Mouse (Mus musculus): ENCODE data around the gene Abraxas2. TPM values are rescaled to one million over a fixed set of nuclear protein-coding genes. Genes with fewer than 3 reads are reported as not detected.

The Abraxas2 gene
- polyA plus RNA-seq, 1 experiment from 2014 or later, result 31.1 TPM

DNA sequence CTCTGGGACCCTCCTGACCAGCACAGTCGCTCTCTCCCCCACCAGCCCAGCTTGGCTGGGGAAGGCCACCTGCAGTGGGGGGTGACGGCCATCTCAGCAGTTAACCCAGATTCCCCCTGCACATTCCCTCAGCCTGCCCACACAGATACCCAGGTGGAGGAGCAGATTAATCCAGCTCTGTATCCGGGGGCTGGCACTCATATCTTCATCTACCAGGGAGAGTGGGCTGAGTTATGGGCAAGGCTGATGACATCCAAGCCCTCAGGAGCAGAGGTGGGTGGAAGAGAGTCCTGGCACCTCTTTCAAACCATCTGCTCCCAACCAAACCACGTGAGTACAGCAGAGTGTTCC is 33.3 kb downstream of the Abraxas2 start:
- Histone ChIP-seq H3K36me3 (ENCODE audit: insufficient read depth, low read length) (no peaks in the 10 kb centered on the region), H3K4me3 (replicated peaks; ENCODE audit: low read depth, low read length) (no peak overlapping the region), H3K4me2 (ENCODE audit: low read length) (no peak overlapping the region), H3K9me3 (replicated peaks; ENCODE audit: low read length) (no peaks in the 10 kb centered on the region), H3K27ac (no peak overlapping the region), H3K27me3 (ENCODE audit: insufficient read depth, low read length) (no peaks in the 10 kb centered on the region), H3K9ac (ENCODE audit: low read depth, low read length) (no peak overlapping the region), H3K4me1 (replicated peaks; ENCODE audit: insufficient read depth, low read length) (no peaks in the 10 kb centered on the region)
- ATAC-seq (replicated peaks; ENCODE audit: low FRiP score, low read depth) (no peak), DNase-seq (ENCODE audit: low spot score) (no peak)
- no peak for TF ChIP-seq CTCF (IDR thresholded peaks at IDR 0.05; ENCODE audit: low read depth)
- 66% methylated on average over 4 of the region's 4 CpGs for WGBS

GRCm38 (mm10) chr7:132892806-132893205 is 33.8 kb downstream of the Abraxas2 start:
- DNase-seq (ENCODE audit: low spot score), result no peak
- WGBS, result 45% methylated on average over 7 of the region's 7 CpGs
- Histone ChIP-seq H3K27me3 (ENCODE audit: insufficient read depth, low read length) (no peaks in the 10 kb centered on the region), H3K9ac (ENCODE audit: low read depth, low read length) (no peak overlapping the region), H3K4me1 (replicated peaks; ENCODE audit: insufficient read depth, low read length) (no peaks in the 10 kb centered on the region), H3K4me3 (replicated peaks; ENCODE audit: low read depth, low read length) (no peak overlapping the region), H3K4me2 (ENCODE audit: low read length) (no peak overlapping the region), H3K36me3 (ENCODE audit: insufficient read depth, low read length) (no peaks in the 10 kb centered on the region), H3K9me3 (replicated peaks; ENCODE audit: low read length) (no peaks in the 10 kb centered on the region), H3K27ac (no peak overlapping the region)
- no peak for ATAC-seq (replicated peaks; ENCODE audit: low FRiP score, low read depth)
- TF ChIP-seq CTCF (IDR thresholded peaks at IDR 0.05; ENCODE audit: low read depth), result no peak

GRCm38 (mm10) chr7:132893336-132893735 is 34.3 kb downstream of the Abraxas2 start:
- no peak overlapping the region for H3K4me2 ChIP-seq (ENCODE audit: low read length)
- no peak overlapping the region for H3K4me3 ChIP-seq (replicated peaks; ENCODE audit: low read depth, low read length)
- WGBS, result 86% methylated on average over 1 of the region's 1 CpGs
- H3K4me1 ChIP-seq (replicated peaks; ENCODE audit: insufficient read depth, low read length), result no peaks in the 10 kb centered on the region
- no peak overlapping the region for H3K9ac ChIP-seq (ENCODE audit: low read depth, low read length)
- no peaks in the 10 kb centered on the region for H3K27me3 ChIP-seq (ENCODE audit: insufficient read depth, low read length)
- H3K36me3 ChIP-seq (ENCODE audit: insufficient read depth, low read length), result no peaks in the 10 kb centered on the region
- DNase-seq (ENCODE audit: low spot score), result no peak
- H3K9me3 ChIP-seq (replicated peaks; ENCODE audit: low read length), result no peaks in the 10 kb centered on the region
- no peak overlapping the region for H3K27ac ChIP-seq
- ATAC-seq (replicated peaks; ENCODE audit: low FRiP score, low read depth), result no peak
- no peak for TF ChIP-seq CTCF (IDR thresholded peaks at IDR 0.05; ENCODE audit: low read depth)

DNA sequence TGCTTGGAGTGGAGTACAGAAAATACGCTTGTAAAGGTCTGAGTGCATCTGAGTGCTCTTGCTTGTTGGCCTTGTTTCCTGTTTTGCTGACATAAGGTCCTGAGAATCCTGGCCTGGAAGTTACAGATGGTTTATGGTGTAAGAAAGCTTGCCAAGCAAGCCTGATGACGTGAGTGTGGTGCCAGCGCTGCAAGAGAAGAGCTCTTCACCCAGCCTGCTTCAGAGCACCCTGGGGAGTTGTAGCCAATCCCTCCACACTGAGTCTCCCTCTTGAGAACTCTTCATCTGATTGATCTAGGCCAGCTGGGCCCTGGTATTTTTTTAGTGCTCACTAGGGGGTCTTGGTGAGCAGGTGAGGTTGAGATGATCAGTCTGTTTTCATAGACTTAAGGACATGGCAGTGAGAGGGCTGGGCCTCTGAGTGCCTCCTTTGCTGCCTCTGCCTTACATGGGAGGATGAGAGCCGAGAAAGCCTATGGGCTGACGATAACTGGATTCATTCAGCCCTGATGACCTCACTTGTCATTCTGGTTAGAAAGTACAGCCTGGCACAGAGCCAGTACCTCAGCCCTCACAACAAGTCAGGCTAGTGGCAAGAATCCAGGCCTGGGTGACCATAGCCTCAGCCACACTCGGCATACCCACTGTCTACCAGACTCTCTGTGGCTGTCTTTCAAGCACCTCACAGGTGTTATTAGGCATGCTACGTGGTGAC is 36.0 kb downstream of the Abraxas2 start:
- Histone ChIP-seq H3K36me3 (ENCODE audit: insufficient read depth, low read length) (no peaks in the 10 kb centered on the region), H3K9ac (ENCODE audit: low read depth, low read length) (no peak overlapping the region), H3K4me3 (replicated peaks; ENCODE audit: low read depth, low read length) (no peak overlapping the region), H3K9me3 (replicated peaks; ENCODE audit: low read length) (no peaks in the 10 kb centered on the region), H3K27ac (no peak overlapping the region), H3K27me3 (ENCODE audit: insufficient read depth, low read length) (no peaks in the 10 kb centered on the region), H3K4me2 (ENCODE audit: low read length) (no peak overlapping the region), H3K4me1 (replicated peaks; ENCODE audit: insufficient read depth, low read length) (no peaks in the 10 kb centered on the region)
- DNase-seq (ENCODE audit: low spot score), result no peak
- ATAC-seq (replicated peaks; ENCODE audit: low FRiP score, low read depth), result no peak
- TF ChIP-seq CTCF (IDR thresholded peaks at IDR 0.05; ENCODE audit: low read depth), result no peak
- 50% methylated on average over 7 of the region's 7 CpGs for WGBS

DNA sequence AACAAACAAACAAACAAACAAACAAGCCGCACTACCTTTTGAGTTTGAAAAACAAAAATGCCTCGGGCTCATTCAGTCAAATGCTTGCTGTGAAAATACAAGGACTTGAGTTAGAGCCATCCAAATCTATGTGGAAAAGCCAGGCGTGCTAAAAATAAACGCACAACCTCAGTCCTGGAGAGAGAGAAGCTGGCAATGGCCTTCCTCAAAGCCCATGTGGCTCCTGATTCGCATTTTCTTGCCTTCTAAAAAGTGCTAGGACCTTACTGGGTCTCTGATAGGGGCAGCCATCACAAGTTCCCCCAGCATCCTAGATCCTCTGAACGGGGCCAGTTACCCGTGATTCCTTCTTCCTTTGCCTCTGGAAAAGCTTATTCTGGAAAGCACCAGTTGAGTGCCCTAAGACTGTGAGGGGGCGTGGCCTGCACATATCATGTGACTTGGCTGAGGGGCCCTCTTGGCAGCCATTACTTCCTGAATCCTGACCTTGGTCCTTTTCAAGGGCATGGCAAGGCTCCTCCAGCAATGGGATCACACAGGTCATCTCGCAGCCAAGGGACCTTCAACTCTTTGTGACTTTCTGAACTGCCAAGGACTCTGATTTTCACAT is 37.3 kb downstream of the Abraxas2 start:
- DNase-seq (ENCODE audit: low spot score), result no peak
- H3K27ac ChIP-seq, result no peak overlapping the region
- H3K4me2 ChIP-seq (ENCODE audit: low read length), result no peak overlapping the region
- WGBS, result 85% methylated on average over 9 of the region's 9 CpGs
- ATAC-seq (replicated peaks; ENCODE audit: low FRiP score, low read depth), result peak; percentile 53; the same call in 1 of the 2 replicates
- H3K4me3 ChIP-seq (replicated peaks; ENCODE audit: low read depth, low read length), result no peak overlapping the region
- H3K9me3 ChIP-seq (replicated peaks; ENCODE audit: low read length), result no peaks in the 10 kb centered on the region
- H3K36me3 ChIP-seq (ENCODE audit: insufficient read depth, low read length), result no peaks in the 10 kb centered on the region
- no peaks in the 10 kb centered on the region for H3K27me3 ChIP-seq (ENCODE audit: insufficient read depth, low read length)
- no peak overlapping the region for H3K9ac ChIP-seq (ENCODE audit: low read depth, low read length)
- TF ChIP-seq CTCF (IDR thresholded peaks at IDR 0.05; ENCODE audit: low read depth), result no peak
- no peaks in the 10 kb centered on the region for H3K4me1 ChIP-seq (replicated peaks; ENCODE audit: insufficient read depth, low read length)

DNA sequence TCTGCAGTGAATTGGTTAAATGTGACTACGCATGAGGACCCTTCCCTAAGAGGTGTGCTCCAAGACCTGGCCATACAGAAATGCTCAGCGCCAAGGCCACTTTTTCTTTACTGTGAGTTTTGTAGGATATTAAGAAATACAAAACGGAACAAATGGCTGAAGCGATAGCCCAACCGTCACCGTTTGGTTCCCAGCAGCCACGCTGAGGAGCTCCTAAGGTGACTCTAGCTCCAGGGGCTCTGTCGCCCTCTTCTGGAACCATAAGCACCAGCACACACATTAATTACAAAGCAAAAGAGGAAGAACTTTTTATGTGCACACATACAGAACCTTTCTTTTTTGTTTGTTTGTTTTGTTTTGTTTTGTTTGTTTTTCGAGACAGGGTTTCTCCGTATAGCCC is 38.2 kb downstream of the Abraxas2 start:
- no peak for ATAC-seq (replicated peaks; ENCODE audit: low FRiP score, low read depth)
- no peak for DNase-seq (ENCODE audit: low spot score)
- Histone ChIP-seq H3K4me3 (replicated peaks; ENCODE audit: low read depth, low read length) (no peak overlapping the region), H3K9me3 (replicated peaks; ENCODE audit: low read length) (no peaks in the 10 kb centered on the region), H3K4me2 (ENCODE audit: low read length) (no peak overlapping the region), H3K27me3 (ENCODE audit: insufficient read depth, low read length) (no peaks in the 10 kb centered on the region), H3K4me1 (replicated peaks; ENCODE audit: insufficient read depth, low read length) (no peaks in the 10 kb centered on the region), H3K36me3 (ENCODE audit: insufficient read depth, low read length) (no peaks in the 10 kb centered on the region), H3K9ac (ENCODE audit: low read depth, low read length) (no peak overlapping the region), H3K27ac (no peak overlapping the region)
- TF ChIP-seq CTCF (IDR thresholded peaks at IDR 0.05; ENCODE audit: low read depth), result 0 out of 2 replicates have a peak, but pooled peaks have one; percentile 22
- WGBS, result 91% methylated on average over 10 of the region's 10 CpGs
